Mouse (Mus musculus) megakaryocyte progenitor cell, adult 5-6 weeks (primary cell): ENCODE data around the gene Eif4g1. TPM values are rescaled to one million over a fixed set of nuclear protein-coding genes. Genes with fewer than 3 reads are reported as not detected.
"Not testable (repeated sequence)": the region's sequence is repeated elsewhere in the genome, so short reads cannot be mapped to it uniquely, and the experiment has no call there.

ENCODE experiments used
- ATAC-seq: replicated peaks from 2 replicates; pipeline ENCODE4 v1.8.0; 2016; ENCODE audit warnings: mild to moderate bottlenecking, moderate TSS enrichment, inconsistent platforms; ENCODE audit not compliant: poor library complexity
- total RNA-seq, 2 experiments: library from RNA; stranded (forward) in 1 of 2; stranded (reverse) in 1 of 2; fragments of 157-497, 149-512 nt in 1 of 2; fragments of 200-1000 nt in 1 of 2; gene quantifications; 2 replicates each; pipeline versions ENCODE4 v1.2.3 to v1.2.4; 2015 to 2017

The Eif4g1 gene
- total RNA-seq (2015), result 164 and 172 TPM in 2 replicates
- 305 and 366 TPM in 2 replicates for total RNA-seq (2017)

DNA sequence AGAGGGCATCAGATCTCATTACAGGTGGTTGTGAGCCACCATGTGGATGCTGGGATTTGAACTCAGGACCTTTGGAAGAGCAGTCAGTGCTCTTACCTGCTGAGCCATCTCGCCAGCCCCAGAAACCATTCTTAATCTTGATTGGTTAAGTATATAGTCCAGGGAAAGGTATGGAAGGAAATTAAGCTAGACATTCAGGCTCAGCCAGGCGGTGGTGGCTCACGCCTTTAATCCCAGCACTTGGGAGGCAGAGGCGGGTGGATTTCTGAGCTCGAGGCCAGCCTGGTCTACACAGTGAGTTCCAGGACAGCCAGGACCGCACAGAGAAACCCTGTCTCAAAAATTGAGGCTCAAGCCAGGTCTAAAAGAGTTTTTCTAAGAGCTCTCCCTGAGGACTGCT is at the start of gene Eif4g1:
Eif4g1 (plus strand) TSS at position 301 of the 400 bp plus-strand sequence.
- ATAC-seq, result not testable (repeated sequence)

DNA sequence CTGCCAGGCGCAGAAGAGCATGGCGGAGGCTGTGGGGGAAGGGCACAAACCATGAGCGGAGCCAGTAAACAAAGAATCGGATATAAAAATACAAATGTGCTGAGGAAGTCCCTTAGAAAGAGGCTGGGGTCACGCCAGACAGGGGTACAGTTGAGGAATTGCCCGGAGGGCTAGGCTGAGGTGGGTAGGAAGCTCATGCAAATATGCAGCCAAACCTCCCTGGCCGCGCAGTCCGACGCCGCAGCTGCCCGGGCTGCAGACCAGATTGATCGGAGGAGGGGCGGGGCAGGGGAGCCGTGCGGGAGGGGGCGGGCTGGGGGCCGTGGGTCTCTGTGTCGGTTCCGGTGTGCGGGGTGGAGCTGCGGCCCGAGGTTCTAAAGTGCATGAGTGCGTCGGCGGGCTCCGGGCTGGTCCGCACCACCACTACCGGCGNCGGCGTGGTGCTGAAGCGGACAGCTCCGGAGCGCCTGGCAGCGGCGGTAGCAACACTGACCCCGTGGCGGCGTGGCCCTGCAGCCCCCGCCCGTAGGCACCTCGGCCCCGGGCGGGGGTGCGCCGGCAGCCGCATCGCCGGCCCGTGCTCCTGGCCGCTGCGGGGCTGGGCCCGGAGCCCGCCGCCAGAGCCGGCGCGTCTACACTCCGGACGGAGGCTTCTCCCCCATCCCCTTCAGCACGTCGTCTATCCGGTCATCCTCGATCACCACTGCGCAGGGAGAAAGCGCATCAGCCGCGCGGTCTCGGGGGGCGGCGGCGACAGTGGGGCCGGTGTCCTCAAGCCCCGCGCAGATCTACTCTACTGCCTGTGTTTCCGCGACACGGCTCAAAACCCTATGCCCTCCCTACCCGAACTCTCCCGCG is 48.3 kb upstream of the Eif4g1 start:
- ATAC-seq, result peak; percentile 68

DNA sequence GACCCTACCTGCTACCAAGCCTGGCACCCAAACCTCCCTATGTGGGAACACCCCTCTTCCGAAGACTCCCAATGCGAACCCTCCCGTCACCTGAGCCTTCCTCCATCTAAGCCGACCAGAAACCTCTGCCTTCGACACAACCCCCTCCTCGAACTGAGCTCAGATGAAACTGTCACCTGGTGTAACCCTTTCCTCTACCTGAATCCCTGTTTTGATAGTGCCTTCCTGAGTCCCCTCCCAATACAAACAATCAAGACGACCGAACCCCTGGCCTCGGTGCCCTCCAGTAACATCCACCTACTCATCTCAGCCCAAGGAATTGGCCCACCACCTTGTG is 47.7 kb upstream of the Eif4g1 start:
- ATAC-seq, result no peak

DNA sequence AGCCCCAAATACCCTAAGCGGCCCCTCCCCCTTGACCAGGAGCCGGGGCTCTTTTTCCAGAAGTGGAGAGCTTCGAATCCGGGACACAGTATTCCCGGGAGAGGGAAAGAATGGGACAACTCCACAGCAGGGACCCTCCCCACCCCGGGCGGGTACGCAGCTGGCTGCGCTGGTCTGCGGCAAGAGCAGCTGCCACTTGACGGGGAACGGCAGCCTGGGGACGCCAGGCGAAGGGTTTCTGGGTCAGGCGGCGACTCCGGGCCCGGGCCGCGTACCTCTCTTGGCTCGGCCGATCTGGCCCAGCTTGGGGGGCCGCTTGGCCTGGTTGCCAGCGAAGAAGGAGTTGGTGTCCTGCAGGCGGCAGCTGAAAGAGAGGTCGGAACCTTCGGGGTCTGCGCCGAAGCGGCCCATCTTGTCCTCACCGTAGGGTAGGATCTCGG is 47.3 kb upstream of the Eif4g1 start:
- ATAC-seq, result no peak

DNA sequence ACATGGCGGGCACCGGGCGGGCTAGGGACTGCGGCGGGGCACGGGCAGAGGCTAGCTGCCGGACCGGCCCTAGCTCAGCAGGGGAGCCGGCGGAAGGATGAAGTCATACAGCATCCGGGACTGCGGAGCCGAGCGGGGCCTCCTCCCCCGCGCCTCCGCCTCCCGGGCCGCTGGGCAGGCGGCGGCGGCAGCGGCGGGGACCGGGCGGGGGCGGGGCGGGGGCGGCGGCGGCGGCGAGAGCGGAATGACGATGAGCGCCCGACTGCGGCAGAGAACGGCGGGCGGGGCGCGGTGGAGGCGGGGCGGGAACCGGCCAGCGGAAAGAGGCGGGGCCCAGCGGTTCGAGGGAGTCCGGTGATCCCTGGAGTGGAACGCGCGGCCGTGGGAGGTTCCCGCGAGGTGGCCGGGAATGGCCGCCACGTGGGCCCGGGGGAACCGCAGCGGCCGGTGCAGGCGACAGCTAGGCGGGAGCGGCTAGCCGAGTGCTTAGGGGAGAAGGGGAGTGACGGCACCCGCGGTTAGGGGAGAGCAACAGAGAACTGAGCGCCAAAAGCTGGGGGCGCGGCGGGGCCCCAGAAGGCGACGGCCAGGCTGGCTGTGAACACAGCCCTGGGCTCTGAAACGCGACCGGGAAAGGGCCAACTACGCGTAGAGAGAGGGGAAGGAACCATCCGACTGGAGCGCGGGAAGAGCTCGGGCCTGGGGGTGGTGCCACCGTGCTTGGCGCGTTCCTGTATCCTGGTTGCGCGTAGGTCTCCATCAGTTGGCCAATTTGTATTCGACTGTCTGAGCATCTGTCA is 46.7 kb upstream of the Eif4g1 start, which contains the start of gene Camk2n2:
Camk2n2 (minus strand) TSS at position 97 of the 800 bp plus-strand sequence.
- peak; percentile 30; the same call in 1 of the 2 replicates for ATAC-seq

DNA sequence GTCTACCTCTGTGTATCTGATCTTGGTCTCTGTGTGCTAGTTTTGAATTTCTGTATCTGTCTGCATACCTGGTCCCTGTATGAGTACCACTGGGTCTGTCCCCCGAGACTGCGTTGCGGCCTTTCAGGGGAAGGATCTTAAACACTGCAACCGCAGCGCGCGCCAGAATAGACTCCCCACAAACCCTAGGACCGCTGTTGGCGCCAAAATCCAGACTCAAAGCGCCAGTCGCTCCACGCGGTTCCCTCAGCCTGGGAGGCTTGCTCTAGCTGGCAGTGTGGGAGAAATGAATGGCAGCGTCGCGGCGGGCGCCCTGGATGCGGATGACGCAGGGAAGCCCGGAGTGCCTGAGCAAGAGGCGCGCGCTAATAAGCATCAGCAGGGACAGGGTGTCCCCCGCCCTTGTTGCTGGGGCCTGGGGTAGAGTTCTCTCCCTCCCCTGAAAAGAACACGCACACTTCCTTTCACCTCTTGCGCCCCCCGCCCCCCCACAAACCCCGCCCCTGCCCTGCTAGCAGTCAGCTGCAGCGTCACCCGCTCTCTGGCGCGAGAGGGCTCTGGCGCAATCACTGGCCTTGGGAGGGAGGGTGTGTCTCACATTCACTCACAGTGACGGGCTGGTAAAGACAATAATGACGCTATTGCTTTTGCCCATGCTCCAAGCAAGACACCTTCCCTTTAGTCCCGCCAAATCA is 46.0 kb upstream of the Eif4g1 start:
- peak; percentile 78 for ATAC-seq

DNA sequence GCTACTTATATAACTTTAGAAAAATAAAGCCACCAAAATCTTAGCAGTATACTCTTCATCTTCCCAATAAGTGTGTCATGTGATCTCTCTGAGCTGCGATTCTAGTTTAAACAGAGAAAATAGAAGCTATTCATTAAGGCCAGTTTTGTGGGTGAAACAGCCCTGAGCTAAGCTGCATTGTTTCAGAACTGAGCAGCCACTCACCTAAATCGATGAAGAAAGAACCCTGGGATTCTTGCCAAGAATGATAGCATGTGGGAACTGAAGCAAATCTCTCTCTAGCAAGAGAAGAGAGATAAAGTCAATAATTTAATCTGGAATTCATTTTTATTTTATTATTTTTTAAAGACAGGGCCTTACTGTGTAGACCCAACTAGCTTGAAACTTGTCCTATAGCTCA is 44.9 kb upstream of the Eif4g1 start:
- no peak for ATAC-seq

DNA sequence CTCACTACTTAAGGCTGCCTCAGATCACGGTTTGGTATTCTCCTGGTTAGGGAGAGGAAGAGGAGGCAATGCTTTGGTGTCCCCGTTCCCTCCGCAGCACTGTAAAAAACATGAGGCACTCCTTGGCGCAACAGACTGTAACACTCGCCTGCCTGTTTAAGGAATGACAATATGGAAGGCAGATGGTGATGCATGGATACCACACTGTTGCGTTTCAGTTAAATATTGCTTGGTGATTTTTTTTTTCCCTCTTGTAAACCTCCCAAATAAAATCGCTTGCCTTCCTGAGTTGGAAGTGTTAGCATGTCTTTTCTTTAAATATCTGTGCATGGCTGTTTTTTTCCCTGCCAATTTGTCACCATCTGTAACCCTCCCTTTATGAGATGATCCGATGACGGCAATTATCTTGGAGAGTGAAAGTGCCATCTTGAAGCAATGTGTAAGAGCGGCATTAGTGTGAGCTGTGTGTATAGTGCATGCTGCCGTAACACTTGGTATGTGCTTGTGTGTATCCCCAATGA is 39.2 kb upstream of the Eif4g1 start:
- no peak for ATAC-seq

DNA sequence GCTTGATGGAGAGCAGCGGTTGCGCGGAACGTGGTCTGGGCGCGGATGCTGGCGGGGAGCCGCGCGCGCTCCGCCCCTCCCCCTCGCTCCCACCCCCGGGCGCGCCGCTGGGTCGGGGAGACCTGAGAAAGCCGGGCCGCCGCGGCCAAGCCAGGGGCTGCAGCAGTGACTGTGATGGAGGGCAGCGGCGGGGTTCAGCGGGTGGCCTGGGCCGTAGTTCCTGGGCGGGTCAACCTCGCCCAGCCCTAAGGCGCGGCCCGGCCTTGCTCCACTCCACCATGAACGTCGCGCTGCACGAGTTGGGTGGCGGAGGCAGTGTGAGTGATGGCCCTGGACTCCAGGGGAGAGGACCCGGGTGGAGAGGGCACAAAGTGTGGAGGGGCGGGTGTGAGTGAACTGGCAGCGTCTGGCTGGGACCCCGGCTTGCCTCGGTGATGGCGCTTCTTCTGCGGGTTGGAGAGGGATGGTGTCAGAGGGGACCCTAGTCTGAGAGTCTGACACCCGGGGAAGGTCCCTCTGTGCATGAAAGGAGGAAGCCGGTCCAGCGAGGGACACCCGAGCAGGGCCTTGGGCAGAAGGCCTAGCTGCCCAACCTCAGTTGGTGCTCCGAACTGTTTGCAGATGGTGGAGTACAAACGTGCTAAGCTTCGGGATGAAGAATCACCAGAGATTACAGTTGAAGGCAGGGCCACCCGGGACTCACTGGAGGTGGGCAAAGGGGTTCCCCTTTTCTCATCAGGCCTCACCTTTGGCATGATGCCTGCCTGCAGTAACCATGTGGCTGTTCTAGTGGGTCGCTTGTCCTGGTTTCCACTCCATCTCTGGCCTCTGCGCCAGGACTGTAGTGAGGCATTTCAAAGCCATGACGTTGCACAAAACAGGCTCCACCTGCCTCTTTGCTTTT is 38.1 kb upstream of the Eif4g1 start, which contains the start of gene Ece2:
Ece2 (plus strand) TSS at position 98 of the 904 bp plus-strand sequence.
- ATAC-seq, result peak; percentile 37; the same call in 1 of the 2 replicates

DNA sequence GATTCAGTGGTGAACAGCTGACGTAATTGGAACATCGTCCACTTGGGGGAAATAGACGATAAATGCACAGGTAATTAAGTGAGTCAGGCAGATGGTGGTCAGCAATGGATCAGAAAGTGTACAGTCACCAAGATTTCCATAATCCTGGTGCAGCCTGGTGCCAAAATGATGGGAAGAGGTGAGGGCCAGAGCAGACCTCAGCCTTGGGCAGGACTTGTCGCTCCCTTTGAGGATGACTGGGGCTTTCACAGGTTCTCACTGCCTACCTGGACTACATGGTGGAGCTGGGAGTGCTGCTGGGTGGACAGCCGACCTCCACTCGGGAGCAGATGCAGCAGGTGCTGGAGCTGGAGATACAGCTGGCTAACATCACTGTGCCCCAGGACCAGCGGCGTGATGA is 30.7 kb upstream of the Eif4g1 start:
- ATAC-seq, result no peak

DNA sequence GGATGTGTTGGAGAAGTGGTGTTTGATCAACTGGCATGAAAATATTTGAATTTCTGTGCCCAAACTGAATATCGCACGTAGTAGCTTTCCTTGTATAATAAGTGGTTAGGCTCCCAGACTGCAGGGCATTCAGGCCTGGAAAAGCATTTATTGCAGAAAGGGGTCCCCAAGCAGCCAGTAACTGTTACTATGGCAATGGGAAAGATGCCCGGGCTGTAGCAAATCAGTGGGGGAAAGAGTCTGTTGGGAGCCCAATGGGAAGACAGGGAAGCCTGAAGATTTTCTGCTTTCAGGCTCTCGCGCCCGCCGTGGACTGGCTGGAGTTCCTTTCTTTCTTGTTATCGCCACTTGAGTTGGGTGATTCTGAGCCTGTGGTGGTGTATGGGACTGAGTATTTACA is 29.7 kb upstream of the Eif4g1 start:
- no peak for ATAC-seq

DNA sequence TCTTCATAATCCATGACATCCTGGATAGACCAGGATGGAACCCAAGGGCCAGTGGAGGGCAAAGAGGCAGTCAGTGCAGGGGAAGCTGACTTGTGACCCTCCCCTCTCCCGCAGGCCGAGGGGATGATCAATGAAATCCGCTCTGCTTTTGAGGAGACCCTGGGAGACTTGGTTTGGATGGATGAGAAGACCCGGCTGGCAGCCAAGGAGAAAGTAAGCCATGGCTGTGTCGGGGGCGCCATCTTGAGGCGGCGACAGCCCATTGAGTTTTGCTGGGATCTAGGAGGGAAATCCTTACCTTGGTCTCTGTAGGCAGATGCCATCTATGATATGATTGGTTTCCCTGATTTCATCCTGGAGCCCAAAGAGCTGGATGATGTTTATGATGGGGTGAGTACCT is 26.0 kb upstream of the Eif4g1 start:
- ATAC-seq, result peak; percentile 92

DNA sequence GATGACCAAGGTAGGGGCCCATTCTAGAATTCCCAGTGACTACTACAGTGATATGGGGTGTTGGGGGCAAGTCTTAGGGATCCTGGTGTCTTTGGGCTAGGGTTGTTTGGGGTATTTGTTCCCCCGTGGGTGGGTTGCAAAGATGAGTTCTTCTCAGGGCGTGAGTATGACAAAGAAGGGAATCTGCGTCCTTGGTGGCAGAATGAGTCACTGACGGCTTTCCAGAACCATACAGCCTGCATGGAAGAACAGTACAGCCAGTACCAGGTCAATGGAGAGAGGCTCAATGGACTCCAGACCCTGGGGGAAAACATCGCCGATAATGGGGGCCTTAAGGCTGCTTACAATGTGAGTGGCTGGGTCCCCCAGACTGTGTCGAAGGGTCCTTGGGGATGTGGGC is 24.2 kb upstream of the Eif4g1 start:
- ATAC-seq, result no peak

DNA sequence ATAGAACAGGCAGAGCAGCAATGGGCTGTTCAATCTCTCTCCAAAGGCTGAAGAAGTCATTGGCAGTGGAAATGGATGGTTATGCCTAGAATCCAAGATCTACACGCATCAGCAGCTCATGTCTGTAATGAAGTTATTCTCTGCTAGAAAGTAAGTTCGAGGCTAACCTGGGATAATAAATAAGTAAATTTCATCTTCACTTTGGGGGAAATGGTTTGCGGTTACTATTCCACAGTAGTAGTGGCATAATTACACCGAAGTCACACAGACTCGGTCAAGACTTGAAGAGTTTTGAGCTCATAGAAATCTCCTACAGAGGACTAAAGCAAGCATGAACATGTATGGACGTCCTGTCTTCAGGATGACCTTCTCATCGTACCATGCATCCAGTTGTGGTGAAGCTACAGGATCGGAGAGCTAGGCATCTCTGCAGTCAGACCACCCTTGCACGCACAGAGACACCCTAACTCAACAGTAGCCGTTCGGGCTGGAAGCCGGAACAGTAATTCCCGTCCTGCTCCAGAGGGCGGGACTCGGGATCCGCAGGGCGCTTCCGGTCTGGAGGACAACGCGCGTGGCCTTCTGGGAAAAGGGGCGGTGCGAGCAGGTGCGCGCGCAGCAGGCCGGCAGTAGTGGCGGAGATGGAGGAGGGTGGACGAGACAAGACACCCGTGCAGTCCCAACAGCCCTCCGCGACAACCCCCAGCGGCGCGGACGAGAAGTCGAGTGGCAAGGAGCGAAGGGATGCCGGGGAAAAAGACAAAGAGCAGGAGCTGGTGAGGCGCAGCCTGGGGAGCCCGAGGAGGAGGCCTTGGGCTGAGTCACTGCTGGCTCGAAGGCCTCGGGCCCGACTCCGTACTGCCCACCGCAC is 16.8 kb upstream of the Eif4g1 start, which contains the start of gene Psmd2:
Psmd2 (plus strand) TSS at position 577 of the 871 bp plus-strand sequence.
- peak; percentile 99 for ATAC-seq

DNA sequence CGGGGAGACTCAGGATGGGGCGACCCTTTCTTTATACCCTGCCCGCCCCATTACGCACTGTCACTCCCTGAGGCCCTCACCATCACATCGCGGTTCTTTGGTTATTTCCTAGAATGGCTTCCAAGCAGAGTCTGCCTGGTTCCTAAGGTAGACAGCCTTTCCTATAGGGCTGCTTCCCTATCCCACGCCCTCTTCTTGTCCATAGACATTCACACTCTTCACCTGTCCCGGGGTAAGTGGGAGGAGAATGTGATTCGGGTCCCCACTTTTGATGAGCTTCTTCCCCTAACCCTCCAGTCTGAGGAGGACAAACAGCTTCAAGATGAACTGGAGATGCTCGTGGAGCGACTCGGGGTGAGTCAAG is 16.2 kb upstream of the Eif4g1 start:
- no peak for ATAC-seq

DNA sequence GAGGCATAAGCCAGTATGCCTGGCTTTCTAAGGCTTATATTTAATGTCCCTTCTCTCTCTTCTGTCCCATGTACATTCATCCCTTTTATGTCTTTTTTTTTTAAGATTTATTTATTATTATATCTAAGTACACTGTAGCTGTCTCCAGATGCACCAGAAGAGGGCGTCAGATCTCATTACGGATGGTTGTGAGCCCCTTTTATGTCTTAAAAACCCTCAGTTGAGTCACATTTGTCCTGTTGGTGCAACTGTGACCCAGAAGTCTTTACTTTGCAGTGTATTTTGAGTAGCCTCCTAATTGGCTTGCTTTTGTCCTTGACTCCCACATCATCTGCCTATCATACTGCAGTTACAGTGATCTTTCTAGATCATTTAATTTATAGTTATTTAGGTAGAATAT is 14.8 kb upstream of the Eif4g1 start:
- no peak for ATAC-seq

DNA sequence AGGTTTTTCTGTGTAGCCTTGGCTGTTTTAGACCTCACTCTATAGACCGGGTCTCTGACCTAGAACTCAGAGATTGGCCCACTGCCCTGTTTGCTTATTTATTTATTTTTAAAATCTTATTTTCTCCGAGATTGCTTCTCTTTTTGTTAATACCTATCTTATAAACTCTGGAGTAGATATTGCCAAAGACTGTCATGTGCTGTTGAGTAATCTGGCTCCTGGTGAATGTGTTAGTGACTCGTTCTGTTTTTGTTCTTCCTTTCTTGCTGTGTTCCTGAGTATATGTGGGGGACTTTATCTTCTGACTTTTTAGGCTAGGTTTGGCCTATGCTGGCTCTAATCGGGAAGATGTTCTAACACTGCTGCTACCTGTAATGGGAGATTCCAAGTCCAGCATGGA is 10.5 kb upstream of the Eif4g1 start:
- ATAC-seq, result no peak

DNA sequence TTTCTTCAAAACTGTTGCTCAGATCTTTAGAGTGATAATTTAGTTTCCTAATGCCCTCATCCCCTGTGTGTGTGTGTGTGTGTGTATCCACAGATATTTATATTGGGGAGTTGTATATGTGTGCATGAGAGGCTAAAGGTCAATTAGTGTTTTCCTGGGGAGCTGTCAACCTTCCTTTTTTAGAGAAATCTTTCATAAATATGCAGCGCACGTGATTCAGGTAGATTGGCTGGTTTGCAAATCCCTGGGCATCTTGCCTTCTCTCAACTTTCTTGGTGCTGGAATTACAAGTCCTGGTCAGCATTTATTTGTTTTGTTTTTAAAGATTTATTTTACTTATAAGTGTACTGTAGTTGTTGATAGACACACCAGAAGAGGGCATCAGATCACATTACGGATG is 2.2 kb downstream of the Eif4g1 start:
- no peak for ATAC-seq

DNA sequence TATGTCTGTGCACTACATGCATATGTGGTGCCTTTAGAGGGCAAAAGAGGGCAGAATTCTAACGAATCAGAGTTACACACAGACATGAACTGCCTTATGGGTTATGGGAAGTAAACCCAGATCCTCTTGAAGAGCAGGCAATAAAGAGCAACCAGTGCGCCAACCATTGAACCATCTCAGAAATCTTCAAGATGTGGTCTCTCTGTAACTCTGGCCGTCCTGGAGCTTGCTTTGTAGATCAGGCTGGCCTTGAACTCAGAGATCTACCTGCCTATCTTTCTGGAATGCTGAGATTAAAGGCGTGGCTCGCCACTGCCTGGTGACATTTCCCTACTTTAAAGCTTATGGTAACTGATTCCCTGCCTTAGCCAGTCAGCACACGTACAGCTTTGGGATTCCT is 3.8 kb downstream of the Eif4g1 start:
- ATAC-seq, result no peak
